Mouse (Mus musculus): ENCODE data around the gene Brd7. TPM values are rescaled to one million over a fixed set of nuclear protein-coding genes. Genes with fewer than 3 reads are reported as not detected.

Brd7 gene
- polyA plus RNA-seq, 1 experiment from 2014 or later = 92.0 TPM

DNA sequence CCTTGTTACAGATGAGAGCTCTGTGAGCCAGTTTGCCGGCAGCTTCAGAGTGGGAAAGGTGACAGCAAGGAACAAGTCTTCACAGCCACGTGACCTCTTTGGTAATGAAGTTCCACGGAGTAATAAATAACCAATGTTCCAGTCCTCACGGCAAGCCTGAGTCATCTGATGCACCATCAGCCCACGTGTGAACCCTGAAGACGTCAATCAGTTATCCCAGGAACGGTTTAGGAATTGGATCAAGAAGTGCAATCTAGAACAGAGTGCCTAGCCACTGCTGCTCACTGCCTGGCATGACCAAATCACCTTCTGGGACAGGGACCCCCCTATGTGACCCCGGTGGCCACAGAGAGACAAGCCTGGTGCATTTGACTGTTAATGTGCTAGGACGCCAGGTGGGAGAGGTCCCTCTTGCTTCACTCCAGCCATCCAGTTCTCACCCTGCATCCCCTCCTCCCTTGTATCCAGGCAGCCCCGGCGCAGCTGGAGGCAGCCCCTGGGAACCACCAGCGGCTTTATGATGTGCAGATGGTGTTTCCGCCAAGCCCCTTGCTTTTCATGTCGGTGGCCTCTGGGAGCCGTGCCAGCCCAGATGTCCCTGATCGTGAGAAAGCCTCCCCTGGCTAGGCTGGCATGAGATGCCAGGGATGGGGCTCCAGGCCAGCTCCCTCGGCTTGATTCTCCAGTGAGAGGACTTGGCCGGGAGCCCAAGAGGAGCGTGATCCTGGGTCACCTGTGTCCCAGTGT lies 15.0 kb upstream of the Brd7 start:
- WGBS = 48% methylated on average over 19 of the region's 19 CpGs
- Histone ChIP-seq H3K27me3 (peaks cover 3% of the 10 kb centered on the region; the same call in 1 of the 2 replicates), H3K4me1 (peaks cover 17% of the 10 kb centered on the region), H3K36me3 (no peaks in the 10 kb centered on the region), H3K27ac (no peak overlapping the region), H3K9me3 (replicated peaks) (no peaks in the 10 kb centered on the region), H3K9ac (no peak overlapping the region), H3K4me2 (replicated peaks) (no peak overlapping the region), H3K4me3 (no peak overlapping the region)
- ATAC-seq (ENCODE audit: low FRiP score) = peak; percentile 70

DNA sequence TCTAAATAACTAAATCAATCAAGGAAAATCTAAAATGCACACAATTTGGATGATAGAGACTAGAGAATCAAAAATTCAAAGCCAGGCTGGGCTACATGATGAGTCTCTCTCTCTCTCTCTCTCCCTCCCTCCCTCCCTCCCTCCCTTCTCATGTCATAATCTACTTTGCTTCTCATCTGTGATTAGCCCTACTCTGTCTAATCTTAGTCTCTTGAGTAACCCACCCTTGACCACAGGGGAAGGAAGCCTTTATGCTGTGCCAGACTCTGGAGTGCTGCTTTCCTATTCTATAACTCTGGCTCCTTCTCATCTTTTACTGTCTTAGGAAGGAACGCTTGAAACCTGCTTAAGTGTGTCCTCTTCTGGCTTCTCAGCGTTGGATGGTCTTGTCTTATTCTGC lies 9.5 kb upstream of the Brd7 start:
- H3K9ac ChIP-seq = no peak overlapping the region
- no peaks in the 10 kb centered on the region for H3K27me3 ChIP-seq
- H3K4me1 ChIP-seq = peaks cover 11% of the 10 kb centered on the region
- no peak overlapping the region for H3K4me3 ChIP-seq
- H3K9me3 ChIP-seq (replicated peaks) = no peaks in the 10 kb centered on the region
- no peaks in the 10 kb centered on the region for H3K36me3 ChIP-seq
- H3K4me2 ChIP-seq (replicated peaks) = no peak overlapping the region
- no peak overlapping the region for H3K27ac ChIP-seq
- ATAC-seq (ENCODE audit: low FRiP score) = no peak
- WGBS = 89% methylated on average over 2 of the region's 2 CpGs

DNA sequence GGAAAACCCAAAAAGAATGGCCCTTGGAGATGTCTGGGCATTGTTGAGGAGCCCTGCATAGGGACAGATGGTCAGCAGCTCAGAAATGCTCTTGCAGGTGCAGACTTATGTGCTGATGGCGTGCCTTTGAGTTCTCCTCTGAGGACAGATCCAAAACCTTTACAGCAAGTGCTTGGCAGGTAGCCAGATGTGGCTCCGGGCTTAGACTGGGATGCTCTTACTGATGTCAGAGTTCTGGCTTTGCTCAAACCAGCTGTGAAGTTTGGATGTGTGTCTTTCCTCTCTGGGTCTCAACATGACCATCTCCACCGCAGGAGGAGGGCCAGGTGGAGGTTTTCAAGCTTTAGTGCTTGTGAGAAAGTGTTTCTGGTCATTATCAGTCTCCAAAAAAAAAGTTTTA lies 7.8 kb upstream of the Brd7 start:
- WGBS = 70% methylated on average over 3 of the region's 3 CpGs

DNA sequence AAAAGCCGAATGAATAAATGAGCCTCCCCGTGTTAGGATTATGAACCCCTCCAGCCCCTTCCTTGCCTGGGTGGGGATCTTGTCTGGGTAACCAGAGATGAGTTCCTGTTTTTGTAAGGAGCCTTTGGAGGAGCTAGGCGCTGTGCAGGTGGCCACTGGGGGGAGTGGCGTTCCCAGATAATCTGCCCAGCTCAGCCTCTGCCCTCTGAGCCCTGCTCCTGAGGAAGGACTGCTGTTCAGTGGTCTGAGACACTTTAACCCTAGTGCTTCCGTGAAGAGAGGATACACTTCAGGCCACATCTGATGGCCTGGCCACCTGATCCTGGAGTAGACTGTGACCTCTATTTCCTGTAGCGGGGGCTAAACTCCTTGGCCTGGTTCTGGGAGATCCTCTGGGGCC lies 7.2 kb upstream of the Brd7 start:
- H3K4me1 ChIP-seq = peaks cover 4% of the 10 kb centered on the region; the same call in 1 of the 2 replicates
- H3K9ac ChIP-seq = no peak overlapping the region
- H3K9me3 ChIP-seq (replicated peaks) = no peaks in the 10 kb centered on the region
- no peaks in the 10 kb centered on the region for H3K27me3 ChIP-seq
- 25% methylated on average over 6 of the region's 6 CpGs for WGBS
- H3K27ac ChIP-seq = no peak overlapping the region
- no peak overlapping the region for H3K4me3 ChIP-seq
- no peaks in the 10 kb centered on the region for H3K36me3 ChIP-seq
- H3K4me2 ChIP-seq (replicated peaks) = no peak overlapping the region
- peak; percentile 60; the same call in 1 of the 2 replicates for ATAC-seq (ENCODE audit: low FRiP score)

More for the DNA sequence above, 7.8 kb upstream of the Brd7 start:
- Histone ChIP-seq H3K4me3 (no peak overlapping the region), H3K36me3 (no peaks in the 10 kb centered on the region), H3K9me3 (replicated peaks) (no peaks in the 10 kb centered on the region), H3K4me1 (peaks cover 4% of the 10 kb centered on the region; the same call in 1 of the 2 replicates), H3K27ac (no peak overlapping the region), H3K9ac (no peak overlapping the region), H3K4me2 (replicated peaks) (no peak overlapping the region), H3K27me3 (no peaks in the 10 kb centered on the region)
- ATAC-seq (ENCODE audit: low FRiP score) = no peak

DNA sequence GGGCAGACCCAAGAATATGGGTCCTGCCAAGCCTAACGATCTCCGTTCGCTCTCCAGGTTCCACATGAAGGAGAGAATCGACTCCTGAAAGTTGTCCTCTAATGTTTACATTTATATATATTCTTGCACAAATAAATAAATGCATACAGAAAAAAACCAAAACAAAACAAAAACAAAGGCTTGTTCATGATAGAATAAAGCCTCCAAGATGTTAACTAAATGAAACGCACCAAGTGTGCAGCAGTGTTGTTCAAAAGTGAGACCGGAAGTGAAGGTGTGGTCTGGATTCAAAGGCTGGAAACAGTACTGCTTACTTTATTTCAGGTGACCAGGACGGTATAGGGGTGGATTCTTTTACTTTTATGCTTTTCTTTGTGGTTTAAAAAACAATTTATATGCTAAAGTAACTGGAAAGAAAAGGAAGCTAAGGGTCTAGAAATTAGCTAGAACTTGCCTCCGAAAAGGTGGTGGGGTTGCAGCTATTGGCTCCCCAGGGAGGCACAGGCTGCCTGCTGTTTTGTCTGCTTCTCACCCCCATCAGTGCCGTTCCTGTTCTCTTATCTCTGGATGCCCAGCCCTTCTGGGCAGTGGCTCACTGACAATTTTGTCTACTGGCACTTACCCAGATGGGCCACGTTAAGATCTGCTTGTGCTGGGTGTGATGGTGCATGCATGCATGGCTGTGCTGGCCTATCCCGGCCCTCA lies 604 bp upstream of the Brd7 start:
- Histone ChIP-seq H3K27ac (no peak overlapping the region), H3K9me3 (replicated peaks) (no peaks in the 10 kb centered on the region), H3K4me1 (peaks cover 13% of the 10 kb centered on the region), H3K27me3 (no peaks in the 10 kb centered on the region), H3K4me3 (peak overlapping the region; percentile 98), H3K36me3 (peaks cover 17% of the 10 kb centered on the region), H3K4me2 (replicated peaks) (peak overlapping the region; percentile 96), H3K9ac (0 out of 2 replicates have a peak overlapping the region, but pooled peaks have one; percentile 98)
- no peak for ATAC-seq (ENCODE audit: low FRiP score)
- 40% methylated on average over 11 of the region's 11 CpGs for WGBS

DNA sequence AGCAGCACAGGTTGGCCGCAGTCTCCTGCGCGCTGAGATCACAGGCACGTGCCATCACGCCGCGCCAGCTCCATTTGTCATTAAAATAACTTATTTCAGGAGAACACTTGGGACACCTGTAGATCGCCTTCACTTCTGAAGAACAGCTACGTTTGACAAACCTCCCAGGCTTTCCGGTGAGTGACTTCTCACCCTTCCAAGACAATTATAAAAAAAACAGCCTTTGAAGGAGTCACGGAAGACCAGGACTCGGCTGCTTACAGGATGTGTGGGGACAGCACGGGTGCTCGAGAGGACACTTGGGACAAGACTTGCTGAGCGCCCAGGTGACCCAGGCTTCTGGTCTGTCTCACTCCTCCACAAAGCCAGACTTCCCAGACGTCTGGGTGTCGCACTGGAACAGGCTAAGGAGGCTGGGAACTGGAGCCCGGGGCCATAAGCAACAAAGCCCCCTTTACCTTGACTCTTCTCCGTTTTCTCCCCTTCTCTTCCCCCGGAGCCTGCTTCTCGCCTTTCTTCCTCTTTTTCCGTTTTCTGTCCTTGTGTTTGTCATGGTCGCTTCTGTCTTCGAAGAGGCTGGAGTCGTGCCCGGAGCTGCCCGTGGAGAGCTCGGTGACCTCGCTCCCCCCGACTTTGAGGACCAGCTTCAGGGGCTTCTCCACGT lies 818 bp downstream of the Brd7 start:
- Histone ChIP-seq H3K27me3 (no peaks in the 10 kb centered on the region), H3K4me1 (peaks cover 13% of the 10 kb centered on the region), H3K4me2 (replicated peaks) (peak overlapping the region; percentile 96), H3K9me3 (replicated peaks) (no peaks in the 10 kb centered on the region), H3K9ac (peak overlapping the region; percentile 98), H3K27ac (peak overlapping the region; percentile 87), H3K36me3 (peaks cover 32% of the 10 kb centered on the region), H3K4me3 (peak overlapping the region; percentile 98)
- 3% methylated on average over 30 of the region's 31 CpGs for WGBS
- peak; percentile 52 for ATAC-seq (ENCODE audit: low FRiP score)

DNA sequence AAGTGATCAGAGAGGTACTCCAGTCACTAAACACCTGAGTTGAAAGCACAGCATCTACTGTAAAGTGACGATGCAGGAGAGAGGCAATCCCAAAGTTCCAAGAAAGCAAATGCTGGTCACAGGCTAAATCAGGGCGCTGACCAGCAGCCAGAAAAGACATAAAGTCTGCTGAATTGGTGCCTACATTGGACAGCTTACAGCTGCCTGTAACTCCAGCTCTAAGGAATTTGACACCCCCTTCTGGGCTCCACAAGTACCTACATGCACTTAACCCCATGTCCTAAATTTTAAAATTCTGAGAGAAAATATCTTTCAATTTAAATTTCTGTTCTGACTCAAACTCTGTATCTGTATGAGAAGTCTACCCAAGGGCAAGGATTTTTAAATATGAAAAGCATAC lies 2.0 kb downstream of the Brd7 start:
- no peak overlapping the region for H3K9ac ChIP-seq
- peak overlapping the region; percentile 96 for H3K4me2 ChIP-seq (replicated peaks)
- H3K36me3 ChIP-seq = peaks cover 44% of the 10 kb centered on the region
- WGBS = 89% methylated on average over 2 of the region's 2 CpGs
- H3K27me3 ChIP-seq = no peaks in the 10 kb centered on the region
- no peaks in the 10 kb centered on the region for H3K9me3 ChIP-seq (replicated peaks)
- H3K4me1 ChIP-seq = peaks cover 13% of the 10 kb centered on the region
- no peak for ATAC-seq (ENCODE audit: low FRiP score)
- 0 out of 2 replicates have a peak overlapping the region, but pooled peaks have one; percentile 4 for H3K4me3 ChIP-seq
- no peak overlapping the region for H3K27ac ChIP-seq

DNA sequence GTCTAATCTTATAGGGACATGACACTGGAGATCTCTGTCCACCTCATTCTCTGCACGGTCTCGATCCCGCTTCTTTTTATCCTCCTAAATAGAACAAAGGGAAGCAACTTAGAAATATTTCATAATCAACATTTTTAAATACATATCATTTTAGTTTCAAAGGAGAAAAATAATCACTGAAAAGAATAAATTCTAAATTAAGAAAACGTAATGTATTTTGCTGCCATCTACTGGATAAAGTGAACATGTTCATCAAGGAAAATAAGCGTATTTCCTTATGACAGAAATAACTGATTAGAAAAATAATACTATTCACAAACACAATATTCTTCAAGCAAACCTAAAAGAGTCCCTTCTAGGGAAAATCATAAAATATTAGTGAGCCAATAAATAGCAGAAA lies 4.0 kb downstream of the Brd7 start:
- H3K4me2 ChIP-seq (replicated peaks) = no peak overlapping the region
- 91% methylated on average over 5 of the region's 5 CpGs for WGBS
- peaks cover 62% of the 10 kb centered on the region for H3K36me3 ChIP-seq
- no peak for ATAC-seq (ENCODE audit: low FRiP score)
- H3K9me3 ChIP-seq (replicated peaks) = no peaks in the 10 kb centered on the region
- no peak overlapping the region for H3K27ac ChIP-seq
- H3K27me3 ChIP-seq = no peaks in the 10 kb centered on the region
- peaks cover 13% of the 10 kb centered on the region for H3K4me1 ChIP-seq
- no peak overlapping the region for H3K4me3 ChIP-seq
- H3K9ac ChIP-seq = no peak overlapping the region

DNA sequence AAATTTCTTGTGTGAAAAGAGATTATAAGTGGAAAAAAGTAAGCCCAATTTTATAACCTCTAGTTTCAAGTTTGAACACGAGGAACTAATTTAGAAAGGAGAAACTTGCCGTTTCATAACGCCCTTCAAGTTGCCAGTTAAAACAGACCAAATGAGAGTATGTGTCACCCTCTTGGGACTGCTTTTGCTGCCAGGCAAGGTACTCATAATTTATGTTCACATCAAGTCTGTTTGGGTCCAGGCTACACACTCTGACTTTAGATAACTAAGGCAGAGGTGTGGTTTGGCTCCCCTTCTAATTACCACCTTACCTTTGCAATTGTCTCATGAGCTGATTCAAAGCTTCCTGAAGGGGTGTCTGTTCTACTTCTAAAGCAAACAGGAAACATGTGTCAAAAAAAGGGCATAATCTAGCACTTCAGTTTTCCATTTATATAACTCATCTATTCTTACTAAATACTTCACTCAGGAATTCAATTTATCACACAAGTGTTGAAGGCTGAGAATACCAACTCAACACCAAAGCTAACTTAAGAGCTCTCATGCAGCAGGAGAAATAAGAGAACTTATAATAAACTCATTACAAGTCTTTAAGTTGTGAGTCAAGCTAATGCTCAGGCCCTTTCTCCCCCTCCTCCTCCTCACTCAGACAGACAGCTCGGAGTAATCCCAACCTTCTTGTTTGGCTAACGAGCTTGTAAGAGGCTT lies 4.6 kb downstream of the Brd7 start:
- H3K4me2 ChIP-seq (replicated peaks) = no peak overlapping the region
- peaks cover 67% of the 10 kb centered on the region for H3K36me3 ChIP-seq
- no peaks in the 10 kb centered on the region for H3K9me3 ChIP-seq (replicated peaks)
- H3K4me3 ChIP-seq = no peak overlapping the region
- 80% methylated on average over 5 of the region's 5 CpGs for WGBS
- no peak for ATAC-seq (ENCODE audit: low FRiP score)
- no peak overlapping the region for H3K9ac ChIP-seq
- H3K4me1 ChIP-seq = peaks cover 13% of the 10 kb centered on the region
- H3K27me3 ChIP-seq = no peaks in the 10 kb centered on the region
- no peak overlapping the region for H3K27ac ChIP-seq

DNA sequence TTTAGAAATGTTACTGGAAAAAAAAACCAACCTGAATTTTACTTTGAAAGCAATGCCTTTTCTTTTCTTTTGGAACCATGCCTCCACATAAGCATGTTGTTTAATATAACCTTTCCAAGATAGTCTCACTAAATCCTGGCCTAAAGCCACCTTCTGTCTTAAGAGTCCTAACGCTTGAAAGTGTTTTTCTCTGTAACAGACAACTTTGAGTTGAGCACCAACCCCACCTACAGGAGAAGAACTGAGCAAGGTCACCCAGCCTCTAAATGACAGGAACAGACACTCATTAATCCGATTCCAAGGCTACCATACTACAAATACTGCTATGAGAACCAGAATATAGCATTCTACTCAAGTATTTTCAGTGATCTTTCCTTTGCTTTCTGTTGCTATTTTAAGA lies 12.9 kb downstream of the Brd7 start:
- no peak for ATAC-seq (ENCODE audit: low FRiP score)
- no peaks in the 10 kb centered on the region for H3K4me1 ChIP-seq
- no peaks in the 10 kb centered on the region for H3K27me3 ChIP-seq
- peaks cover 84% of the 10 kb centered on the region for H3K36me3 ChIP-seq
- no peak overlapping the region for H3K27ac ChIP-seq
- no peaks in the 10 kb centered on the region for H3K9me3 ChIP-seq (replicated peaks)
- H3K4me3 ChIP-seq = no peak overlapping the region
- no peak overlapping the region for H3K9ac ChIP-seq
- WGBS = 88% methylated on average over 2 of the region's 2 CpGs
- H3K4me2 ChIP-seq (replicated peaks) = no peak overlapping the region

DNA sequence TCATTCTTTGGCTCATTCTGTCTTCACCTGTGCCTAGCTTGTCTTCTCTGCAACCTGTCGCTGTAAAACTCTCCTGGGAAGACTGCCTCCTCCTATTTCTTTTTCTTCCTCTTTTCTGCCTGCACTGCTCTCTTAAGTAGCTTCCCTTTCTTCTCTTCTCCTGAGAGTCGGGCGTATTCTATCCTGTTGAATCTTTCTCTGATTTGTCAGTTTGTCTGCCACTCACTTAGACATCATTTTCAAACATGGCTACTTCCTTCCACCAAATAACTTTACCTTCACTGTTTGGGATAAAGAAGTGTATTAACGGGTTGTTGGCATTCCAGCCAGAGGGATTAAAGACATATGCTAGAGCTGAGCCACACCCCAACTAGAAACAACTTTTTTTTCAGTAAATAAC lies 20.0 kb downstream of the Brd7 start:
- no peaks in the 10 kb centered on the region for H3K27me3 ChIP-seq
- no peak overlapping the region for H3K4me3 ChIP-seq
- H3K4me2 ChIP-seq (replicated peaks) = no peak overlapping the region
- no peak for ATAC-seq (ENCODE audit: low FRiP score)
- no peaks in the 10 kb centered on the region for H3K4me1 ChIP-seq
- peaks cover 82% of the 10 kb centered on the region for H3K36me3 ChIP-seq
- H3K27ac ChIP-seq = no peak overlapping the region
- H3K9me3 ChIP-seq (replicated peaks) = no peaks in the 10 kb centered on the region
- no peak overlapping the region for H3K9ac ChIP-seq
- 88% methylated on average over 4 of the region's 4 CpGs for WGBS

Measured in hindbrain, embryonic 12.5 days (tissue).